Mouse (Mus musculus): ENCODE data around the gene Rspo1. TPM values are rescaled to one million over a fixed set of nuclear protein-coding genes. Genes with fewer than 3 reads are reported as not detected.

The Rspo1 gene
- polyA plus RNA-seq, 1 experiment from 2014 or later = 25.1 TPM

- H3K4me3 ChIP-seq (ENCODE audit: low read length) = no peak overlapping the region
- H3K27me3 ChIP-seq (ENCODE audit: insufficient read depth, low read length) = no peaks in the 10 kb centered on the region
- H3K4me2 ChIP-seq (replicated peaks; ENCODE audit: low read depth, low read length) = no peak overlapping the region
- H3K36me3 ChIP-seq (ENCODE audit: insufficient read depth, low read length) = no peaks in the 10 kb centered on the region
- H3K9me3 ChIP-seq (ENCODE audit: low read length) = no peaks in the 10 kb centered on the region
- H3K27ac ChIP-seq (ENCODE audit: low read length) = no peak overlapping the region
- 55% methylated on average over 5 of the region's 5 CpGs for WGBS
- no peaks in the 10 kb centered on the region for H3K4me1 ChIP-seq (ENCODE audit: insufficient read depth, low read length)
- no peak for ATAC-seq (ENCODE audit: low FRiP score, low TSS enrichment)
- H3K9ac ChIP-seq (replicated peaks; ENCODE audit: low read length) = no peak overlapping the region
Observed at GRCm38 (mm10) chr4:124970677-124971076, 15.6 kb upstream of the Rspo1 start.

DNA sequence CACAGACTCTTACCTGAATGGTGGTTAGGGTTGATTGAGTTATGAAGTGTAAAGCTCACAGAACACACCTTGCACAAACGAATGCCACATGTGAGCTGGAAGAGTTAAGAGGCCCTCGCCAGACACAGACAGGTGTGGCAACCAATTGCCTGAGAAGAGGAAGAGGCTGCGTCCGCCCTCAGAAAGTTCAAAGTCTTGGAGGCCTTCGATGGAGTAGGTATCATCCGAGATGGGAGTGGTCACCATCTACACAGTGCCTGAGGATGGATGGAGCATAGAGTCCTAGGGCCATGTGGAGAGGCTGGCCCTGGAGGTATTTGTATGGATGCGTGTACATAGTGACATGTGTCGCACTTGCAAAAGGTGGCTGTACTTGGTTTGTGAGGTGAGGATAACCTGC is 15.1 kb upstream of the Rspo1 start:
- no peak overlapping the region for H3K27ac ChIP-seq (ENCODE audit: low read length)
- ATAC-seq (ENCODE audit: low FRiP score, low TSS enrichment) = no peak
- no peaks in the 10 kb centered on the region for H3K36me3 ChIP-seq (ENCODE audit: insufficient read depth, low read length)
- WGBS = 83% methylated on average over 8 of the region's 8 CpGs
- H3K4me2 ChIP-seq (replicated peaks; ENCODE audit: low read depth, low read length) = no peak overlapping the region
- H3K4me1 ChIP-seq (ENCODE audit: insufficient read depth, low read length) = no peaks in the 10 kb centered on the region
- no peak overlapping the region for H3K9ac ChIP-seq (replicated peaks; ENCODE audit: low read length)
- no peaks in the 10 kb centered on the region for H3K9me3 ChIP-seq (ENCODE audit: low read length)
- H3K4me3 ChIP-seq (ENCODE audit: low read length) = no peak overlapping the region
- no peaks in the 10 kb centered on the region for H3K27me3 ChIP-seq (ENCODE audit: insufficient read depth, low read length)

DNA sequence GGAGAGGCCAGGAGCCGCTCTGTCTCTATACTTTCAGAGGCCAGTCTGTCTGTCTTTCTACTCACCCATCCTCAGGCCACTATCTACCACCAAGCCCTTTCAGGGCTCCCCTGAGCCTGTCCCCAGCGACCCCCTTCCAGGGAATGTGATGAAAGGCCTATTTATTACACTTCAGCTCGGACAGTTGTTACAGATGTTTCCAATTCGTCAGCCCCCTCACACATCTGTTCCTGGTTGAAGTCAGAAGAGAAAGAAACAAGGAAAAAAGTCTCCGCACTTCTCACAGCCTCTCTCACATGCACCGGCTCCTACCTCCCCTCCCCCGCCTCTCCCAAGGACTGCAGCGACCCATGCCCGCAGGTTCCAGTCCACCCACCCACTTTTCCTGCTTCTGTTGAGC is 13.9 kb upstream of the Rspo1 start:
- Histone ChIP-seq H3K27me3 (ENCODE audit: insufficient read depth, low read length) (no peaks in the 10 kb centered on the region), H3K36me3 (ENCODE audit: insufficient read depth, low read length) (no peaks in the 10 kb centered on the region), H3K27ac (ENCODE audit: low read length) (no peak overlapping the region), H3K9ac (replicated peaks; ENCODE audit: low read length) (no peak overlapping the region), H3K9me3 (ENCODE audit: low read length) (no peaks in the 10 kb centered on the region), H3K4me3 (ENCODE audit: low read length) (no peak overlapping the region), H3K4me2 (replicated peaks; ENCODE audit: low read depth, low read length) (no peak overlapping the region), H3K4me1 (ENCODE audit: insufficient read depth, low read length) (no peaks in the 10 kb centered on the region)
- 45% methylated on average over 9 of the region's 9 CpGs for WGBS
- ATAC-seq (ENCODE audit: low FRiP score, low TSS enrichment) = no peak

DNA sequence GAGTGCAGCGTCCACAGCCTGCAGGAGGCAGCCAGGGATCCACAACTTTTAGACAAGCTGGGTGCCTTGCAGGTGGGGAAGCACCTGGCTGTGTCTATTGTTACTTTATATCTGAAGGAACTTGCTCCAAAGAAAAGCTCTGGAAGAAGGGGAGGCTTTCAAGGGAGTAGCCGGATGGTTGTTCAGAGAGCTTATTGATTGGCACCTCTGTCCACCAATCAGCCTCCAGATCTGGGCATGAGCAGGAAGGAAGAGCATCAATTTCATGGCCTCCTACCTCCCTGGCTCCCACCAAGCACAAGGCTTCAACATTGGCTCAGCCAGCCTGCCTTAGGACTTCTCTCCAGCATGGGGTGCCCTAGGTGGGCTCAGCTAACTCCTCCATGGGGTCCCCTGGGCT is 12.9 kb upstream of the Rspo1 start:
- Histone ChIP-seq H3K36me3 (ENCODE audit: insufficient read depth, low read length) (no peaks in the 10 kb centered on the region), H3K4me3 (ENCODE audit: low read length) (no peak overlapping the region), H3K4me2 (replicated peaks; ENCODE audit: low read depth, low read length) (no peak overlapping the region), H3K9me3 (ENCODE audit: low read length) (no peaks in the 10 kb centered on the region), H3K27me3 (ENCODE audit: insufficient read depth, low read length) (no peaks in the 10 kb centered on the region), H3K9ac (replicated peaks; ENCODE audit: low read length) (no peak overlapping the region), H3K27ac (ENCODE audit: low read length) (no peak overlapping the region), H3K4me1 (ENCODE audit: insufficient read depth, low read length) (no peaks in the 10 kb centered on the region)
- WGBS = 85% methylated on average over 2 of the region's 2 CpGs
- ATAC-seq (ENCODE audit: low FRiP score, low TSS enrichment) = no peak

GRCm38 (mm10) chr4:124978201-124978600 is 8.0 kb upstream of the Rspo1 start:
- no peaks in the 10 kb centered on the region for H3K4me1 ChIP-seq (ENCODE audit: insufficient read depth, low read length)
- H3K9me3 ChIP-seq (ENCODE audit: low read length) = no peaks in the 10 kb centered on the region
- no peaks in the 10 kb centered on the region for H3K36me3 ChIP-seq (ENCODE audit: insufficient read depth, low read length)
- 28% methylated on average over 5 of the region's 5 CpGs for WGBS
- peaks cover 11% of the 10 kb centered on the region; the same call in 1 of the 2 replicates for H3K27me3 ChIP-seq (ENCODE audit: insufficient read depth, low read length)
- no peak overlapping the region for H3K4me2 ChIP-seq (replicated peaks; ENCODE audit: low read depth, low read length)
- H3K27ac ChIP-seq (ENCODE audit: low read length) = no peak overlapping the region
- no peak for ATAC-seq (ENCODE audit: low FRiP score, low TSS enrichment)
- no peak overlapping the region for H3K9ac ChIP-seq (replicated peaks; ENCODE audit: low read length)
- H3K4me3 ChIP-seq (ENCODE audit: low read length) = no peak overlapping the region

DNA sequence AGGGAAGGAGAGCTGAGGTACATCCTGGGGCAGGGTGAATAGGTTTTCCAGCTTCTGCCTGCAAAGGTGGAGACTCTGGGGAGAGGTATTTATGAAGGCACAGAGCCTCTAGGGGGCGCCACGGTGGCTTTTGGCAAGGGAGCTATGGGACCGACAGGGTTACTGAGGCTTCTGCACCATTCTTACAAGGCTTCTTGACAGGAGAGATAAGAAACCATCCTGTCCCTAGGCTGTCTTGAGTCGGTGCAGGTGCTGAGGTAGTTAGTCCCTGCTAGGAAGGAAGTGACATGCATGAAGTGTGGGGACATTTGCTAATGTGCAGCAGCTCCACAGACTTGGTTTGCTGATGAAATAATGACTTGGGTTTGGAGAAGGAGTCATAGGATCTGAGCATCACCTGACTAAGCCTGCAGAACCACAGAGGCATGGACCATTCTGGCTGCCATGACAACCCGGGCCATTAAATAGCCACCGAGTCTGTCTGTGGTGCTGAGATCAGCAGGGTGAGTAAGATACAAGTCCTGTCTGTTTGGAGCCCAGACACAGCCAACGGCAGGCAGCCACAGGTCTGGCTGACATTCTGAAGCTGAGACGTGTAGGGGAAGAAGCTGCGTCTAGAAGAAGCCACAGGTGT is 2.2 kb upstream of the Rspo1 start:
- Histone ChIP-seq H3K27ac (ENCODE audit: low read length) (no peak overlapping the region), H3K4me2 (replicated peaks; ENCODE audit: low read depth, low read length) (no peak overlapping the region), H3K4me3 (ENCODE audit: low read length) (no peak overlapping the region), H3K27me3 (ENCODE audit: insufficient read depth, low read length) (peaks cover 68% of the 10 kb centered on the region), H3K9ac (replicated peaks; ENCODE audit: low read length) (no peak overlapping the region), H3K36me3 (ENCODE audit: insufficient read depth, low read length) (no peaks in the 10 kb centered on the region), H3K4me1 (ENCODE audit: insufficient read depth, low read length) (peaks cover 34% of the 10 kb centered on the region), H3K9me3 (ENCODE audit: low read length) (no peaks in the 10 kb centered on the region)
- ATAC-seq (ENCODE audit: low FRiP score, low TSS enrichment) = no peak
- WGBS = 13% methylated on average over 9 of the region's 9 CpGs

- Histone ChIP-seq H3K4me3 (ENCODE audit: low read length) (peak overlapping the region; percentile 56), H3K4me1 (ENCODE audit: insufficient read depth, low read length) (peaks cover 43% of the 10 kb centered on the region), H3K9me3 (ENCODE audit: low read length) (no peaks in the 10 kb centered on the region), H3K27ac (ENCODE audit: low read length) (peak overlapping the region; percentile 76), H3K27me3 (ENCODE audit: insufficient read depth, low read length) (peaks cover 78% of the 10 kb centered on the region), H3K4me2 (replicated peaks; ENCODE audit: low read depth, low read length) (peak overlapping the region; percentile 62), H3K36me3 (ENCODE audit: insufficient read depth, low read length) (no peaks in the 10 kb centered on the region), H3K9ac (replicated peaks; ENCODE audit: low read length) (no peak overlapping the region; the same call in 1 of the 2 replicates)
- ATAC-seq (ENCODE audit: low FRiP score, low TSS enrichment) = peak; percentile 24; the same call in 1 of the 2 replicates
- 5% methylated on average over 18 of the region's 18 CpGs for WGBS
Observed at GRCm38 (mm10) chr4:124984871-124985670, 1.2 kb upstream of the Rspo1 start.

DNA sequence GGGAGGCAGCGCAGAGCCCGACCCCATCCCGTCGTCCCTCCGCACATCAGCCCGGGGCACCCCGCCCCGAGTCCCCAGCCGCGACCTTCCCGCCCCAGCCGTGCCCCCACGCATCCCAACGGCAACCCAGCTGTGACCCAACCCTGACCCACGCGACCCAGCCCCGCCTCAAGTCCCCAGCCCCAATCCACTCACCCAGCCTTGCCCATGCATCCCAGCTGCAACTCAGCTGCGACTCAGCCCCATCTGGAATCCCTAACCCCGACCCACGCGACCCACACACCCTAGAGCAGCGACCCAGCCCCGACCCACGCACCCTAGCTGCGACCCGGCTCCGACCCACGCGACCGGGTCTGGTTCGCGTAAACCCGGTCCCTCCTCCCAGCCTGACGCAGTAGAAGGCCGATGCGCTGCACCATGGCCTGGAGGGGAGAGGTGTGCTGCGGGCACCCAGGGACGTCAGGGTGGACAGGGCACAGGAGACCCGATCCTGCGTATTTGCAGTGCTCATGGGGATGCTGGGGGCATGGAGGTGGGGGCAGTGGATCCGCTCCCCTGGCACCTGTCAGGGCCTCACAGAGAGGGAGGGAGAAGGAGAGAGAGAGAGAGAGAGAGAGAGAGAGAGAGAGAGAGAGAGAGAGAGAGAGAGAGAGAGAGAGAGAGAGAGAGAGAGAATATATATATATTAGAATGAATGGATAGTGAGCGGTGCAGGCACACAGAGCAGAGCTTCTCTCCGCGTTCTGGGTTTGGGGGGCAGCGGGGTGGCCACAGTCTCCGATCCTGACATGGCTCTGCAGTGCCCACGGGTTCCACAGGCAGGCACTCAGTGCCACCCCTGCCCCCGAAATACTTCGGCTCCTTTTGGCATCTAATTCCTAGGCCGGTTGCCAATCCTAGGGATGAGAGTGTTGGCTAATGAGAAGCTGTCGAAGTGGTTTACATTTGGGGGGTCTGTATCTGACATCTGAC is 795 bp downstream of the Rspo1 start:
- H3K36me3 ChIP-seq (ENCODE audit: insufficient read depth, low read length) = no peaks in the 10 kb centered on the region
- no peak for ATAC-seq (ENCODE audit: low FRiP score, low TSS enrichment)
- WGBS = 1% methylated on average over 44 of the region's 51 CpGs
- H3K9me3 ChIP-seq (ENCODE audit: low read length) = no peaks in the 10 kb centered on the region
- H3K4me1 ChIP-seq (ENCODE audit: insufficient read depth, low read length) = peaks cover 60% of the 10 kb centered on the region
- peak overlapping the region; percentile 45; the same call in 1 of the 2 replicates for H3K27ac ChIP-seq (ENCODE audit: low read length)
- H3K9ac ChIP-seq (replicated peaks; ENCODE audit: low read length) = peak overlapping the region; percentile 70
- peaks cover 91% of the 10 kb centered on the region for H3K27me3 ChIP-seq (ENCODE audit: insufficient read depth, low read length)
- H3K4me3 ChIP-seq (ENCODE audit: low read length) = peak overlapping the region; percentile 56
- peak overlapping the region; percentile 62 for H3K4me2 ChIP-seq (replicated peaks; ENCODE audit: low read depth, low read length)

DNA sequence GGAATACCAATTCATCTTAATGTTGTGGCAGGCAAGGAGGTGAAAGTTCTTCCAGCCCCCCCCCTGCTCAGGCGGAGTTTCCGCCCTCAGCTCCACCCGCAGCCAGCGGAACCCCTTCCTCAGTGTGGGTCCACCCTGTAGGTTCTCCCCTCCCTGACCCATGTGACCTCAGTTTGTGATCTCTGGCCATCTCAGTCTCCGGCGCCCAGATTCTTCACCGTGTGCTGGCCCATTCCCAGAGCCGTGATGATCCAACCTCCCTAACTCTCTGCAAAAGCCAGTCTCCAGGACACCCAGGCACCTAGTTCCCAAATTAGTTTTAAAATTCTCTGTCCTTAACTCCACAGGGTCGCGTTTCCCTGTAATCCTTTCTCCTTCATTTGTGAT is 1.5 kb downstream of the Rspo1 start:
- Histone ChIP-seq H3K27me3 (ENCODE audit: insufficient read depth, low read length) (peaks cover 85% of the 10 kb centered on the region), H3K9ac (replicated peaks; ENCODE audit: low read length) (peak overlapping the region; percentile 7; the same call in 1 of the 2 replicates), H3K9me3 (ENCODE audit: low read length) (no peaks in the 10 kb centered on the region), H3K27ac (ENCODE audit: low read length) (no peak overlapping the region), H3K4me3 (ENCODE audit: low read length) (peak overlapping the region; percentile 56), H3K36me3 (ENCODE audit: insufficient read depth, low read length) (no peaks in the 10 kb centered on the region), H3K4me2 (replicated peaks; ENCODE audit: low read depth, low read length) (peak overlapping the region; percentile 62), H3K4me1 (ENCODE audit: insufficient read depth, low read length) (peaks cover 60% of the 10 kb centered on the region)
- ATAC-seq (ENCODE audit: low FRiP score, low TSS enrichment) = no peak
- 4% methylated on average over 10 of the region's 10 CpGs for WGBS

Data from kidney, embryonic 16.5 days (tissue).